Mouse (Mus musculus) neural tube, embryonic 15.5 days (tissue): Measurements from ENCODE around the gene Ispd. TPM values are rescaled to one million over a fixed set of nuclear protein-coding genes. Genes with fewer than 3 reads are reported as not detected.

ENCODE experiments used
- ATAC-seq: fragments of 200-750 bp; cut with Nextera tagmentation; 2 replicates; pipeline ENCODE4 v1.8.0; 2017; ENCODE audit warnings: mild to moderate bottlenecking, moderate TSS enrichment, moderate library complexity; ENCODE audit not compliant: low FRiP score
- H3K27ac ChIP-seq: fragments of 300-500 bp; sonication (generic); replicated peaks from 2 replicates; pipeline ENCODE4 v1.5.1; 2015; ENCODE audit warnings: mild to moderate bottlenecking, inconsistent platforms
- H3K27me3 ChIP-seq: fragments of 300-500 bp; sonication (generic); replicated peaks from 2 replicates; pipeline ENCODE4 v1.6.1; 2015; ENCODE audit warnings: inconsistent platforms
- H3K36me3 ChIP-seq: fragments of 300-500 bp; sonication (generic); 2 replicates; pipeline ENCODE4 v1.6.1; 2015; ENCODE audit warnings: inconsistent platforms
- H3K4me1 ChIP-seq: fragments of 300-500 bp; sonication (generic); 2 replicates; pipeline ENCODE4 v1.6.1; 2015; ENCODE audit warnings: inconsistent platforms
- H3K4me2 ChIP-seq: fragments of 300-500 bp; sonication (generic); 2 replicates; pipeline ENCODE4 v1.6.1; 2015; ENCODE audit warnings: inconsistent platforms, mild to moderate bottlenecking, moderate library complexity
- H3K4me3 ChIP-seq: fragments of 300-500 bp; sonication (generic); replicated peaks from 2 replicates; pipeline ENCODE4 v1.5.1; 2015; ENCODE audit warnings: mild to moderate bottlenecking, inconsistent platforms
- H3K9ac ChIP-seq: fragments of 300-500 bp; sonication (generic); replicated peaks from 2 replicates; pipeline ENCODE4 v1.6.1; 2015; ENCODE audit warnings: mild to moderate bottlenecking, inconsistent platforms
- H3K9me3 ChIP-seq: fragments of 300-500 bp; sonication (generic); replicated peaks from 2 replicates; pipeline ENCODE4 v1.6.1; 2016; ENCODE audit warnings: inconsistent platforms
- WGBS: fragments of 180-500 bp; shearing (Covaris S2); methylation state at CpG from one replicate; pipeline ENCODE4 v1.1.7; 2015; ENCODE audit warnings: mixed read lengths; 5-methylcytosine and 5-hydroxymethylcytosine counted together
- polyA plus RNA-seq: library from polyadenylated mRNA; unstranded; fragments of >200 nt; fragmentation: Nextera tagmentation; extraction: Ambion mirVana; gene quantifications from 2 replicates; pipeline ENCODE4 v1.2.1, GENCODE M21; 2015

Gene Ispd
- polyA plus RNA-seq, 1 experiment from 2014 or later, result 15.3 TPM

GRCm38 (mm10) chr12:36678220-36678619 lies 297.0 kb downstream of the Ispd start:
- H3K4me2 ChIP-seq, result no peak overlapping the region
- H3K9me3 ChIP-seq, result no peaks in the 10 kb centered on the region
- WGBS, result 96% methylated on average over 4 of the region's 4 CpGs
- H3K27ac ChIP-seq, result no peak overlapping the region
- no peak overlapping the region for H3K9ac ChIP-seq
- ATAC-seq, result 0 out of 2 replicates have a peak, but pooled peaks have one; percentile 14
- H3K27me3 ChIP-seq, result no peaks in the 10 kb centered on the region
- no peaks in the 10 kb centered on the region for H3K36me3 ChIP-seq
- no peak overlapping the region for H3K4me3 ChIP-seq
- no peaks in the 10 kb centered on the region for H3K4me1 ChIP-seq

- no peak overlapping the region for H3K4me3 ChIP-seq
- WGBS, result 27% methylated on average over 2 of the region's 2 CpGs
- no peak for ATAC-seq
Measured at GRCm38 (mm10) chr12:36680883-36681505, 299.7 kb downstream of the Ispd start.

GRCm38 (mm10) chr12:36681779-36682178 lies 300.5 kb downstream of the Ispd start:
- Histone ChIP-seq H3K9me3 (no peaks in the 10 kb centered on the region), H3K27me3 (no peaks in the 10 kb centered on the region), H3K4me2 (no peak overlapping the region), H3K4me3 (no peak overlapping the region), H3K27ac (no peak overlapping the region), H3K9ac (no peak overlapping the region), H3K36me3 (no peaks in the 10 kb centered on the region), H3K4me1 (no peaks in the 10 kb centered on the region)
- ATAC-seq, result no peak
- 79% methylated on average over 6 of the region's 6 CpGs for WGBS

More at GRCm38 (mm10) chr12:36680883-36681505, 299.7 kb downstream of the Ispd start:
- no peaks in the 10 kb centered on the region for H3K27me3 ChIP-seq
- H3K36me3 ChIP-seq, result no peaks in the 10 kb centered on the region
- H3K9me3 ChIP-seq, result no peaks in the 10 kb centered on the region
- H3K4me1 ChIP-seq, result no peaks in the 10 kb centered on the region
- no peak overlapping the region for H3K4me2 ChIP-seq
- no peak overlapping the region for H3K9ac ChIP-seq
- H3K27ac ChIP-seq, result no peak overlapping the region

- Histone ChIP-seq H3K9me3 (no peaks in the 10 kb centered on the region), H3K4me1 (no peaks in the 10 kb centered on the region), H3K9ac (no peak overlapping the region), H3K36me3 (no peaks in the 10 kb centered on the region), H3K27me3 (no peaks in the 10 kb centered on the region), H3K4me3 (no peak overlapping the region), H3K4me2 (no peak overlapping the region), H3K27ac (no peak overlapping the region)
- 67% methylated on average over 2 of the region's 2 CpGs for WGBS
- ATAC-seq, result no peak
Measured at GRCm38 (mm10) chr12:36694072-36694471, 312.8 kb downstream of the Ispd start.

GRCm38 (mm10) chr12:36704380-36704779 lies 323.1 kb downstream of the Ispd start:
- Histone ChIP-seq H3K36me3 (no peaks in the 10 kb centered on the region), H3K9me3 (no peaks in the 10 kb centered on the region), H3K27me3 (no peaks in the 10 kb centered on the region), H3K4me1 (no peaks in the 10 kb centered on the region), H3K4me3 (no peak overlapping the region), H3K27ac (no peak overlapping the region), H3K4me2 (no peak overlapping the region), H3K9ac (no peak overlapping the region)
- WGBS, result 52% methylated on average over 1 of the region's 1 CpGs
- no peak for ATAC-seq

- H3K9me3 ChIP-seq, result no peaks in the 10 kb centered on the region
- no peaks in the 10 kb centered on the region for H3K36me3 ChIP-seq
- H3K27ac ChIP-seq, result no peak overlapping the region
- H3K4me2 ChIP-seq, result no peak overlapping the region
- ATAC-seq, result no peak
- no peak overlapping the region for H3K4me3 ChIP-seq
- no peak overlapping the region for H3K9ac ChIP-seq
- H3K27me3 ChIP-seq, result no peaks in the 10 kb centered on the region
- no peaks in the 10 kb centered on the region; the same call in 1 of the 2 replicates for H3K4me1 ChIP-seq
- WGBS, result 84% methylated on average over 1 of the region's 1 CpGs
Measured at GRCm38 (mm10) chr12:36708810-36709209, 327.6 kb downstream of the Ispd start.

GRCm38 (mm10) chr12:36713866-36714662 lies 332.8 kb downstream of the Ispd start:
- WGBS, result 28% methylated on average over 17 of the region's 17 CpGs
- Histone ChIP-seq H3K27me3 (no peaks in the 10 kb centered on the region), H3K9ac (no peak overlapping the region), H3K27ac (no peak overlapping the region), H3K4me2 (peak overlapping the region; percentile 48), H3K36me3 (no peaks in the 10 kb centered on the region), H3K4me3 (no peak overlapping the region), H3K9me3 (no peaks in the 10 kb centered on the region), H3K4me1 (no peaks in the 10 kb centered on the region; the same call in 1 of the 2 replicates)
- peak; percentile 81; the same call in 1 of the 2 replicates for ATAC-seq

GRCm38 (mm10) chr12:36717526-36717925 lies 336.3 kb downstream of the Ispd start:
- no peaks in the 10 kb centered on the region; the same call in 1 of the 2 replicates for H3K4me1 ChIP-seq
- no peaks in the 10 kb centered on the region for H3K36me3 ChIP-seq
- H3K9me3 ChIP-seq, result no peaks in the 10 kb centered on the region
- ATAC-seq, result no peak
- no peak overlapping the region for H3K4me3 ChIP-seq
- WGBS, result 64% methylated on average over 5 of the region's 5 CpGs
- no peak overlapping the region for H3K4me2 ChIP-seq
- H3K9ac ChIP-seq, result no peak overlapping the region
- no peak overlapping the region for H3K27ac ChIP-seq
- no peaks in the 10 kb centered on the region for H3K27me3 ChIP-seq

- H3K4me1 ChIP-seq, result no peaks in the 10 kb centered on the region; the same call in 1 of the 2 replicates
- no peaks in the 10 kb centered on the region for H3K27me3 ChIP-seq
- no peak overlapping the region for H3K4me2 ChIP-seq
- no peaks in the 10 kb centered on the region for H3K9me3 ChIP-seq
- no peak overlapping the region for H3K9ac ChIP-seq
- 79% methylated on average over 2 of the region's 2 CpGs for WGBS
- no peaks in the 10 kb centered on the region for H3K36me3 ChIP-seq
- H3K27ac ChIP-seq, result no peak overlapping the region
- no peak for ATAC-seq
- no peak overlapping the region for H3K4me3 ChIP-seq
Measured at GRCm38 (mm10) chr12:36718417-36718816, 337.2 kb downstream of the Ispd start.

- H3K9ac ChIP-seq, result no peak overlapping the region
- no peak overlapping the region for H3K4me2 ChIP-seq
- H3K4me3 ChIP-seq, result no peak overlapping the region
- no peak for ATAC-seq
- no peaks in the 10 kb centered on the region for H3K9me3 ChIP-seq
- no peaks in the 10 kb centered on the region for H3K27me3 ChIP-seq
- WGBS, result 69% methylated on average over 3 of the region's 3 CpGs
- no peaks in the 10 kb centered on the region for H3K4me1 ChIP-seq
- H3K27ac ChIP-seq, result no peak overlapping the region
- H3K36me3 ChIP-seq, result no peaks in the 10 kb centered on the region
Measured at GRCm38 (mm10) chr12:36719074-36719473, 337.8 kb downstream of the Ispd start.

GRCm38 (mm10) chr12:36720779-36721178 lies 339.5 kb downstream of the Ispd start:
- no peak overlapping the region for H3K27ac ChIP-seq
- no peaks in the 10 kb centered on the region for H3K4me1 ChIP-seq
- no peak overlapping the region for H3K9ac ChIP-seq
- WGBS, result 72% methylated on average over 3 of the region's 3 CpGs
- H3K4me3 ChIP-seq, result no peak overlapping the region
- ATAC-seq, result no peak
- H3K9me3 ChIP-seq, result no peaks in the 10 kb centered on the region
- H3K36me3 ChIP-seq, result no peaks in the 10 kb centered on the region
- H3K27me3 ChIP-seq, result no peaks in the 10 kb centered on the region
- no peak overlapping the region for H3K4me2 ChIP-seq

GRCm38 (mm10) chr12:36721223-36721622 lies 340.0 kb downstream of the Ispd start:
- Histone ChIP-seq H3K4me3 (no peak overlapping the region), H3K4me2 (no peak overlapping the region), H3K27me3 (no peaks in the 10 kb centered on the region), H3K4me1 (no peaks in the 10 kb centered on the region), H3K9ac (no peak overlapping the region), H3K27ac (no peak overlapping the region), H3K9me3 (no peaks in the 10 kb centered on the region), H3K36me3 (no peaks in the 10 kb centered on the region)
- ATAC-seq, result no peak
- WGBS, result 30% methylated on average over 6 of the region's 6 CpGs
